Comparison of ENCODE assay signal across 17 mouse cellular contexts in genomic region chr13:22846798-22847197, GRCm38 (mm10). TPM values are rescaled to one million over a fixed set of nuclear protein-coding genes. Genes with fewer than 3 reads are reported as not detected.
"Had no signal": no experiment of that assay in that cellular context is flagged by ENCODE, and none has a peak within 500 bp of the region (broad histone marks: within the 10 kb centered on the region; RNA-seq: fewer than 3 reads in every experiment).

No protein-coding gene starts in this region.

- ATAC-seq: intestine, embryonic 16.5 days; liver, embryonic 12.5 days; midbrain, embryonic 15.5 days had no signal

- DNase-seq: kidney, adult 18-20 months; kidney, adult 9 months; kidney, postnatal 14 days; kidney, postnatal 4 days; liver; lung, adult 18-20 months; lung, postnatal 10 days; lung, postnatal 36 days; right cerebral cortex, postnatal 25 days; thymus, postnatal 36 days had no signal

RNA-seq across cellular contexts. Expression of gene Vmn1r211, which starts 10.6 kb away (rescaled TPM):
- total RNA-seq: layer of hippocampus, adult 18-20 months; layer of hippocampus, postnatal 14 days; left cerebral cortex, adult 2 months; left cerebral cortex, postnatal 25 days had no signal

RNA-seq across cellular contexts. Expression of gene Vmn1r210, which starts 15.7 kb away (rescaled TPM):
- total RNA-seq: layer of hippocampus, adult 18-20 months; layer of hippocampus, postnatal 14 days; left cerebral cortex, adult 2 months; left cerebral cortex, postnatal 25 days had no signal

RNA-seq across cellular contexts. Expression of gene Vmn1r212, which starts 37.2 kb away (rescaled TPM):
- total RNA-seq: layer of hippocampus, adult 18-20 months; layer of hippocampus, postnatal 14 days; left cerebral cortex, adult 2 months; left cerebral cortex, postnatal 25 days had no signal

RNA-seq across cellular contexts. Expression of gene Vmn1r209, which starts 37.3 kb away (rescaled TPM):
- total RNA-seq: layer of hippocampus, adult 18-20 months had no signal
